Mouse (Mus musculus) layer of hippocampus, postnatal 10 days (tissue): Measurements from ENCODE around the gene Gm12789. TPM values are rescaled to one million over a fixed set of nuclear protein-coding genes. Genes with fewer than 3 reads are reported as not detected.
A peak's percentile ranks its signal among the peaks of the same experiment; 100 is the strongest.
"Not testable (repeated sequence)": the region's sequence is repeated elsewhere in the genome, so short reads cannot be mapped to it uniquely, and the experiment has no call there.

ENCODE experiments used
- DNase-seq, 2 experiments: peaks; one replicate each; pipeline ENCODE4 v3.0.0; 2021; ENCODE audit warnings: low spot score in 2 of 2
- long read RNA-seq: library from polyadenylated mRNA; stranded (forward); transcript quantifications from one replicate; pipeline ENCODE4 v2.0.0, GENCODE M21; 2023
- total RNA-seq, 2 experiments: library from RNA; stranded (reverse); gene quantifications; 2 replicates each; pipeline ENCODE4 v1.2.3; 2021

The Gm12789 gene
- not detected for total RNA-seq
- long read RNA-seq = 0 reads

DNA sequence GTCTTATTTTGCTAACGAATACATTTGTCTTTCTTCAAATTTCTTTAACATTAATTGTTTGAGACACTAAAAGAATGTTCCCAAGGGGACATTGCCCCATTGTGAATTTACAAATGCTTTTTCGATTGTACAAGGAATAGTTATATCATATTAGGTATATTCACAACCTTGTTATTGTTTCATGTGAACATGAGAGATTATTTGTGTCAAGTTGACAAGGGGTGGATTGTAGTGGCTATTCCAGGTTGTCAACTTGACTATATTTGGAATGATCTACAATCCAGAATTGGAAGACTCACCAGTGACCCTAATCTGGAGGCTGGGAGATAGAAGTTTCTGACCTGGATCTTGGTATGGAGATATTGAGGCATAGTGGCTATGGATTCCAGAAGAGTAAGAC lies at the start of gene Gm12789:
Gm12789 (plus strand) TSS at position 301 of the 400 bp plus-strand sequence.
- DNase-seq = not testable (repeated sequence)

DNA sequence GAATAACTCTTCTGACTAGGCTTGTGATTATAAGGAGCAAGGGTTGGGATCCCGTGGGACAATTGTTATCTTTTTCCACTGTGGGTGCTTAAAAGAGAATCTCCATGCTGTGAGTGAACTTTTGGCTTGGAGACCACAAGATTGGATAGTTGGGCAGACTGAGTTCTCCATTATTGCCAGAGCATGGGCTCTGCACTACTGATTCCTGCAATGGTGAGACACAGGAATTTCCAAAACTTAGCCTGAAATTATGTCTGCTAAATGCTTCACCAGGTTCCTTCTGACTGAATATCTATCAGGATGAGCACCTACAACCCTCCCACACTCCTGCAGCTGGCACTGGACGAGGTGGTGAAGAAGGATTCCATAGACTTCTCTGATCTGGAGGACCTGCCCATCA lies 46.3 kb upstream of the Gm12789 start, which contains the start of gene Gm12794:
Gm12794 (plus strand) TSS at position 301 of the 400 bp plus-strand sequence.
- not testable (repeated sequence) for DNase-seq

DNA sequence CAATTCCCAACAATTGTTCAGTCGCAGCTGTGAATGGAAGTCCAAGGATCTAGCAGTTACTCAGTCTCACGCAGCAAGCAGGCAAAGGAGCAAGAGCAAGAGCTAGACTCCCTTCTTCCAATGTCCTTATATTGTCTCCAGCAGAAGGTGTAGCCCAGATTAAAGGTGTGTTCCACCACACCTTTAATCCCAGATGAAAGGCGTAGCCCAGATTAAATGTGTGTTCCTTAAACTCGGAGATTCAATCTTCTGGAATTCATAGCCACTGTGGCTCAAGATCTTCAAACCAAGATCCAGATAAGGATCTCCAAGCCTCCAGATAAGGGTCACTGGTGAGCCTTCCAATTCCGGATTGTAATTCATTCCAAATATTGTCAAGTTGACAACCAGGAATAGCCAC lies 5.5 kb upstream of the Gm12789 start, which contains the start of gene Gm12790:
Gm12790 (minus strand) TSS at position 101 of the 400 bp plus-strand sequence.
- DNase-seq = not testable (repeated sequence)

DNA sequence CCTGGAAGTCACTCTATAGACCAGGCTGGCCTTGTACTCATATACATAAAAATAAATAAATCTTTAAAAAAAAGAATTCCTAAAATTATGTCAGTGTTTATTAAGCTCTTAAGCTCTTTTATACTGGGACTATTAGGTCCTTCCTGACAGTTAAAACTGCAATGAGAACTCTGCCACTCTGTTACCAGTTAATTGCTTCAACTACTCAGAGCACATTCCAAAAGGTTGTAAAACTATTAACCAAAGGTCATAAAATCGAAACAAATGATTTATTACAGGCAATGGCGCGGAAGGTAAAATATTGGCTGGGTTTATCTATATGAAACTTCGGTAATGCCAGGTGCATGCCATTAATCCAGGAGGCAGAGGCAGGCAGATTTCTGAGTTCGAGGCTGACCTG lies 748 bp upstream of the Gm12789 start:
- no peak for DNase-seq

DNA sequence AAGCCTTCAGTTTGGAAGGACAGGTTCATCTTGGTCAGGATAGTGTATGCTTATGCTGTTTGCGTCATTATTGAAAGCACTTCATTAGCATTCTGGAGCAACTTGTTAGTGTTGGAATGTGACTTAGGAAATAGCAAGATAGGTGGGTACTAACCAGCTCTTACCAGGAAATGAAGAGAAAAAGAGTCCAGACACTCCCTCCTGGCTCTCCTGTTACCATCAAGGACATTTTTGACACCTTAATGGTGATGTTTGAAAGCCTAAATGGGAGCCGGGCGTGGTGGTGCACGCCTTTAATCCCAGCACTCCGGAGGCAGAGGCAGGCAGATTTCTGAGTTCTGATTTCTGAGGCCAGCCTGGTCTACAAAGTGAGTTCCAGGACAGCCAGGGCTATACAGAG lies 11.0 kb downstream of the Gm12789 start:
- no peak for DNase-seq

DNA sequence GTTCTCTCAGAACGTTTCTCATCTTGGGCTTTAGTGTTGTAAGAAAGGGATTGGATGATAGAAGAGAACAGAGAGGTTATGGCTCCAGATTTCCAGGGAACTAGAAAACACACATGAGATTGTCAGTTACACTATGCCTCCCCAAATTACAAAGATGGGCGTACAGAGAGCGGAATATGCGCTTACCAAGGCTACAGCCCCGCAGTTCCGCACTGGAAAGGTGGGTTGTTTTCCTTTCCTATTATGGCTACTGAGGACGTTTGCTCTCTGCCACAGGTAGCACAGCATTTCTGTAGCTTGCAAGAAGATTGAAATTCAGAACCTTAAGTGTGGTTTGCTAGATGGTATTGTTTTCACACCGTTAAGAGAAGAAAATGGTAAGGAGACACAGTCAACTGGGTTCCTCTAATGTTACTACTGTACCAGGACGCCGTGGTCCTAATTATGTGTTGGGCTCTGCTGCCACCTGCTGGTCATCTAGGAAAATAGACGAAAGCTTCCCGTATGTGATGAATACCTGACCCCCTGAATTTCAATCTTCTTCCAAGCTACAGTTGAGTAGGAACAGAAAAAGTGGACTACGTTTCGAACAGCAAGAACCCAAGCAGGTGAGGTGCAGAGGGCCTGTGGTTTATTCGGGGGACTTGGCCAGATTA lies 12.0 kb downstream of the Gm12789 start:
- peak; percentile 78 to 83 for DNase-seq

DNA sequence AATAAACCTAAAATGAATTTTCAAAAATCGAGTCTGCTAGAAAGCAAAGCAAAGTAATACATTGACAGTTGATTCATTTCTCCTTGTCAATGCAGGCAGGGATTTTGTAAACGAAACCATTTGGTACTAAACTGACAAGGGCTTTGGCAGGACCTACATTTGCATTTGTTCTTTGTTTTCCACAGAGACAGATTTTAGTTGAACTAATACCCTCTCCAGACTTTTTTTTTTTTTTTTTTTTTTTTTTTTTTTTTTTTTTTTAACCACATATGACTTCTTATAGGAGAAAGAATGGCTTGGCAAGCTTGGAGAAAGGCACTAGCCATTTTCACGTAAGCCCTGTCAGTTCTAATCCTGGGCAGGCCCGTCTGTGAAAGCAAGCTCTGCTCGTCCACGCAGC lies 40.2 kb downstream of the Gm12789 start:
- no peak for DNase-seq

Other genes starting within 250 kb of the Gm12789 start
- not detected for gene B020004J07Rik, start 142.6 kb upstream of the Gm12789 start, total RNA-seq
- not detected for gene C130073F10Rik, start 92.8 kb upstream of the Gm12789 start, total RNA-seq
- not detected for gene Gm12800, start 77.5 kb upstream of the Gm12789 start, total RNA-seq
- gene Gm12794, start 46.2 kb upstream of the Gm12789 start, total RNA-seq = not detected
- not detected for gene Gm12790, start 5.6 kb upstream of the Gm12789 start, total RNA-seq
- gene Pde4b, start 100.9 kb downstream of the Gm12789 start, total RNA-seq = 10 to 100 TPM; 60.0 to 67.1 TPM